Mouse (Mus musculus) thymus, adult 2 months (tissue): Measurements from ENCODE around the gene Fam19a4.

Experiments used
- CTCF ChIP-seq: fragments of 200-500 bp; IDR thresholded peaks from 2 replicates; pipeline ENCODE4 v1.5.1; 2012; ENCODE audit warnings: mild to moderate bottlenecking, control low read depth, low read length, moderate library complexity, borderline replicate concordance; ENCODE audit not compliant: control insufficient read depth, poor library complexity, insufficient read depth; ENCODE audit errors: extremely low read depth
- POLR2A ChIP-seq: fragments of 200-500 bp; IDR thresholded peaks from 2 replicates; pipeline ENCODE4 v1.6.1; 2012; ENCODE audit warnings: mild to moderate bottlenecking, low read length, control low read depth, moderate library complexity; ENCODE audit not compliant: control insufficient read depth, poor library complexity, insufficient read depth; ENCODE audit errors: extremely low read depth

GRCm38 (mm10) chr6:96909061-96909480 is 151.1 kb downstream of the Fam19a4 start:
- no peak for TF ChIP-seq CTCF
- no peak for TF ChIP-seq POLR2A
